Mouse (Mus musculus) midbrain, postnatal 0 days (tissue): ENCODE measurements around the gene Il25. TPM values are rescaled to one million over a fixed set of nuclear protein-coding genes. Genes with fewer than 3 reads are reported as not detected.

ENCODE experiments used
- ATAC-seq: fragments of 200-750 bp; cut with Nextera tagmentation; 2 replicates; pipeline ENCODE4 v1.8.0; 2017; ENCODE audit warnings: moderate number of reproducible peaks, mild to moderate bottlenecking, moderate TSS enrichment, moderate library complexity; ENCODE audit not compliant: low FRiP score
- DNase-seq: peaks from one replicate; pipeline ENCODE4 v3.0.0-alpha.2; 2015; ENCODE audit warnings: low spot score
- H3K27ac ChIP-seq: fragments of 300-500 bp; sonication (generic); 2 replicates; pipeline ENCODE4 v1.5.1; 2014; ENCODE audit warnings: low read depth, mild to moderate bottlenecking, low read length, mixed read lengths
- H3K27me3 ChIP-seq: fragments of 300-500 bp; sonication (generic); 2 replicates; pipeline ENCODE4 v1.6.1; 2014; ENCODE audit warnings: low read length, control low read depth, mixed read lengths; ENCODE audit not compliant: insufficient read depth
- H3K36me3 ChIP-seq: fragments of 300-500 bp; sonication (generic); 2 replicates; pipeline ENCODE4 v1.6.1; 2014; ENCODE audit warnings: low read length, control low read depth, mixed read lengths; ENCODE audit not compliant: insufficient read depth
- H3K4me1 ChIP-seq: fragments of 300-500 bp; sonication (generic); 2 replicates; pipeline ENCODE4 v1.6.1; 2014; ENCODE audit warnings: mild to moderate bottlenecking, control low read depth, antibody characterized with exemption, low read length, mixed read lengths; ENCODE audit not compliant: insufficient read depth
- H3K4me2 ChIP-seq: fragments of 300-500 bp; sonication (generic); 2 replicates; pipeline ENCODE4 v1.6.1; 2014; ENCODE audit warnings: low read depth, mild to moderate bottlenecking, low read length, mixed read lengths; ENCODE audit not compliant: poor library complexity, severe bottlenecking
- H3K4me3 ChIP-seq: fragments of 300-500 bp; sonication (generic); 2 replicates; pipeline ENCODE4 v1.5.1; 2014; ENCODE audit warnings: low read depth, mild to moderate bottlenecking, low read length, moderate library complexity
- H3K9ac ChIP-seq: fragments of 300-500 bp; sonication (generic); replicated peaks from 2 replicates; pipeline ENCODE4 v1.6.1; 2014; ENCODE audit warnings: mild to moderate bottlenecking, low read length, moderate library complexity, mixed read lengths; ENCODE audit not compliant: poor library complexity, severe bottlenecking
- H3K9me3 ChIP-seq: fragments of 300-500 bp; sonication (generic); 2 replicates; pipeline ENCODE4 v1.6.1; 2016; ENCODE audit warnings: low read length, control low read depth
- CTCF ChIP-seq: IDR thresholded peaks from 2 replicates; pipeline ENCODE4 v1.5.1; 2016; ENCODE audit warnings: antibody characterized with exemption, mild to moderate bottlenecking
- WGBS: fragments of 180-500 bp; shearing (Covaris S2); extraction: QIAGEN DNeasy Blood & Tissue Kit; methylation state at CpG from one replicate; pipeline ENCODE4 v1.1.7; 2014; 5-methylcytosine and 5-hydroxymethylcytosine counted together
- polyA plus RNA-seq: library from polyadenylated mRNA; unstranded; fragments of >200 nt; fragmentation: Nextera tagmentation; extraction: Ambion mirVana; gene quantifications from 2 replicates; pipeline ENCODE4 v1.2.1, GENCODE M21; 2015
- total RNA-seq: library from RNA; depleted of rRNA; stranded (reverse); fragments of >200 nt; gene quantifications from 2 replicates; pipeline ENCODE4 v1.2.3, GENCODE M21; 2014

The Il25 gene
- total and polyA plus RNA-seq, 2 experiments from 2014 or later = 0.38 TPM; not detected in 1

- DNase-seq (peak; percentile 72), ATAC-seq (peak; percentile 68)
- H3K27me3 ChIP-seq = no peaks in the 10 kb centered on the region
- peaks cover 8% of the 10 kb centered on the region for H3K9me3 ChIP-seq
- 4% methylated on average over 52 of the region's 57 CpGs for WGBS
- H3K36me3 ChIP-seq = no peaks in the 10 kb centered on the region
- peak within 1 kb of the TSS; percentile 97 for H3K4me2 ChIP-seq
- peaks cover 12% of the 10 kb centered on the region; the same call in 1 of the 2 replicates for H3K4me1 ChIP-seq
- H3K4me3 ChIP-seq = peak within 1 kb of the TSS; percentile 49
- H3K27ac ChIP-seq = peak within 1 kb of the TSS; percentile 85
- no peak for TF ChIP-seq CTCF
- H3K9ac ChIP-seq = peak within 1 kb of the TSS; percentile 80
Observed at GRCm38 (mm10) chr14:54925349-54926342, 6.8 kb upstream of the Il25 start, which contains the start of gene Efs. Gene Efs (minus strand): TSS chr14:54926126.

GRCm38 (mm10) chr14:54926401-54927158, 5.9 kb upstream of the Il25 start:
- Histone ChIP-seq H3K4me2 (peak overlapping the region; percentile 97), H3K4me3 (peak overlapping the region; percentile 49), H3K27me3 (no peaks in the 10 kb centered on the region), H3K36me3 (no peaks in the 10 kb centered on the region), H3K9ac (peak overlapping the region; percentile 80), H3K4me1 (peaks cover 12% of the 10 kb centered on the region; the same call in 1 of the 2 replicates), H3K9me3 (peaks cover under 1% of the 10 kb centered on the region; the same call in 1 of the 2 replicates), H3K27ac (peak overlapping the region; percentile 85)
- peak; percentile 71 for DNase-seq
- no peak for TF ChIP-seq CTCF
- ATAC-seq = peak; percentile 77
- under 1% methylated on average over 51 of the region's 58 CpGs for WGBS

DNA sequence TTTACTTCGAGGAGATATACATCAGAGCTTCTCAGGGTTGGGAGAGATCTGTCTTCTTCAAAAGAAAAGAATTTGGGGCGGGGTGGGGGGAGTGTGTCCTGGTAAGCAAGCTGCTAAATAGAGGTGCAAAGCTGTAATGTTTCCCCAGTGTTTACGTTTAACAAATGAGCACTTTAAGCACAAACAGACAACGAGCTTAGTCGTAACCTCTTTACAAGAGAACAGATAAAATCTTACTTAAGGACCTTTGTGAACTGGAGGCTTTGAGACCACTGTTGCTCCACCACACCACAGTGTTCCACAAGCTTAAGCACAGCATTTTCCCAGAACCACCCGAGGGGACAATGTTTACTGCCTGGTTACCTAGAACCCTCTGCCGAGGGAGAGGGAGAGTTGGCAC, 5.2 kb upstream of the Il25 start:
- peak overlapping the region; percentile 85 for H3K27ac ChIP-seq
- 21% methylated on average over 7 of the region's 7 CpGs for WGBS
- H3K4me3 ChIP-seq = peak overlapping the region; percentile 49; the same call in 1 of the 2 replicates
- no peak for TF ChIP-seq CTCF
- no peaks in the 10 kb centered on the region for H3K9me3 ChIP-seq
- H3K4me2 ChIP-seq = peak overlapping the region; percentile 97
- H3K9ac ChIP-seq = peak overlapping the region; percentile 80
- ATAC-seq = no peak
- H3K36me3 ChIP-seq = no peaks in the 10 kb centered on the region
- no peak for DNase-seq
- H3K27me3 ChIP-seq = no peaks in the 10 kb centered on the region
- peaks cover 12% of the 10 kb centered on the region; the same call in 1 of the 2 replicates for H3K4me1 ChIP-seq

GRCm38 (mm10) chr14:54929801-54930200, 2.7 kb upstream of the Il25 start:
- Histone ChIP-seq H3K4me3 (no peak overlapping the region), H3K9me3 (no peaks in the 10 kb centered on the region), H3K9ac (no peak overlapping the region), H3K4me2 (no peak overlapping the region), H3K36me3 (no peaks in the 10 kb centered on the region), H3K4me1 (peaks cover 8% of the 10 kb centered on the region; the same call in 1 of the 2 replicates), H3K27me3 (no peaks in the 10 kb centered on the region), H3K27ac (no peak overlapping the region)
- no peak for DNase-seq
- no peak for TF ChIP-seq CTCF
- ATAC-seq = no peak
- 78% methylated on average over 5 of the region's 5 CpGs for WGBS

DNA sequence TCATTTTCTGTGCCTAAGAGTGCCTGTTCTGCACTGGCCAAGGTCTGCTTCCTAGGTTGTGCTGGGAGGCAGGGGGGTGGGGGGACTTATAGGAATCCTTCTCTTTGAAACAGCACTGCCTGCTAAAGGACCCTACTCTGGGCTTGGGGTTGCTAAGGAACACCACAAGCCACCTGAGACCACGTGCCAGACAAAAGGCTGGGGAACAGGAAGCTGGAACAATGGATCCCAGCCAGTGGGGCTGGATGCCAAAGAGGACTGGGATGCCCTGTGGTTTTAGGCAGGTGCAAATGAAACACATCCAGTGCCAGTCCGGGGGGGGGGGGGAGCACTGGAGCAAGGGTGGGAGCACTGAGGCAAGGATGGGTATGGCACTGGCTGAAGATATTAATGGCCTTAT, 2.1 kb upstream of the Il25 start:
- 21% methylated on average over 2 of the region's 2 CpGs for WGBS
- no peak overlapping the region for H3K4me2 ChIP-seq
- 0 out of 2 replicates have a peak, but pooled peaks cover 3% of the 10 kb centered on the region for H3K4me1 ChIP-seq
- peak; percentile 46 for DNase-seq
- H3K27me3 ChIP-seq = no peaks in the 10 kb centered on the region
- H3K27ac ChIP-seq = no peak overlapping the region
- no peak for TF ChIP-seq CTCF
- no peaks in the 10 kb centered on the region for H3K36me3 ChIP-seq
- no peak overlapping the region for H3K9ac ChIP-seq
- no peaks in the 10 kb centered on the region for H3K9me3 ChIP-seq
- H3K4me3 ChIP-seq = no peak overlapping the region
- ATAC-seq = no peak
